Mouse (Mus musculus) gastrocnemius, adult 8-10 months (tissue): ENCODE data around the gene Ahnak. TPM values are rescaled to one million over a fixed set of nuclear protein-coding genes. Genes with fewer than 3 reads are reported as not detected.
A peak's percentile ranks its signal among the peaks of the same experiment; 100 is the strongest.
"Not testable (repeated sequence)": the region's sequence is repeated elsewhere in the genome, so short reads cannot be mapped to it uniquely, and the experiment has no call there.

Experiments
- DNase-seq, 2 experiments: peaks; one replicate each; pipeline ENCODE4 v3.0.0; 2022; ENCODE audit warnings: low spot score in 2 of 2
- total RNA-seq, 4 experiments: library from RNA; stranded (reverse); gene quantifications; 2 replicates each; pipeline ENCODE4 v1.2.4; 2022

Ahnak gene
- total RNA-seq, 4 experiments from 2014 or later = 249 to 267 (median 253) TPM

- no peak for DNase-seq
Measured at GRCm38 (mm10) chr19:9062822-9063221, 73.7 kb downstream of the Ahnak start.

DNA sequence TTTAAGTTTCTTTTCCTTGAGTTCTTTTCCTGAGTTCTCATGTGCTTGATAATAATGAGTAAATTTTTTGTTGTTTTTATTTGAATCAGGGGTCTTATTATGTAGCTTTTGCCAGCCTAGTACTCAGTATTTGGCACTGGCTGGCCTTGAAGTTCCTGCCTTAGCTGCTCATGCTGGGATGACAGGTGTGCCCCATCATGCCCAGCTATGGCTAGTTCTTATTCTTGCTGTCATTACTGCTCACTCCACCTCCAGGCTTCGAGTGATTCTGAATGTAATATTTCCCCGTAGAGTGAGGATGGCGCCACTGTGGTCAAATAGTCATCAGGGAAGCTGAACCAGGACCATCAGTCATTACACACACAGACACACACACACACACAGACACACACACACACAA, 74.7 kb downstream of the Ahnak start:
- DNase-seq = no peak

GRCm38 (mm10) chr19:9065621-9066561, 76.8 kb downstream of the Ahnak start:
- DNase-seq = no peak

DNA sequence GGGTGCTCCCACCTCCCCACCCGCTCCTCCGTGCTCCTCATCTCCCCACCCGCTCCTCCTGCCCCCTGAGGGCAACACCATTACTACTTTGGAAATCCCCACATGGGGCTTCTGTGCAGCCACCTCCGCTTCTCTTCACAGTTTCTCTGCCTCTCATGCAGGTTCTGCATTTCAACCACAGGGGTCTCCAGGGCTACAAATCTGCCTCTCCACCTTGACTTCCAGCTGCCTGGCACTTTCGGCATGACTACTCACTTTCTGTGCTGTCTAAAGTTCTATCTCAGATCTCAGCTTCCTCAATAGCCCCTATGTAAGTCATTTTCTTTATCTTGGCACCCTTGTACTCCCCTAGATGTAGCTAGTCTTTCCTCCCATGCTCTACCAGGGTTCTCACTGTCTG, 78.2 kb downstream of the Ahnak start:
- DNase-seq = no peak

DNA sequence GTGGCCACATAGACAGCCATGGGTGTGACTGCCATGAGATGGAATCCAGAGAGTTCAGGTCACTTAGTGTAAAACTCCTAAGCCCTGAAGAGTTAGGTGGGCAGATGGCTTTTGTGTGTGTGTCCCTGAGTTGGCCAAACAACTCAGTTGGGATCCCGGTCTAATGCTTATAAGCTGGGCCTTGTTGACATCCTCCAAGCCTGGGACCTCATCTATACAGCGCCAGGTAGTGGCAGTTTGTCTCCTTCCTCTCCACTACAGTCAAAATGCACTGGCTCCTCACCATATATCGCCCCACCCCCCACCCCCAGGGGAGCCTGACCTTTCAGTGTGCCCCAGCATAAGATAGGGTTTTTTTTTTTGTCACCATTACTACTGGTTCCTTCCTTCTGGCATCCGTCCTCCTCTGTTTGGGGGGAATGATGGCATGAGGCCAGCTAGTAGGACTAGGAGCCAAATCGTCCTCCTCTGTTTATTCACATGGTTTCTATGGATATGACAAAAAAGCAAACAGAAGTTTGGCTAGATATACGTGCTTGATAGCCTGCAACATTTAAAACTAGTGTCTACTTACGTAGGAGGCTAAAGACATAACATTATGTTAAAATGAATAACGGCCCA, 80.7 kb downstream of the Ahnak start:
- DNase-seq = no peak

- no peak for DNase-seq
Measured at GRCm38 (mm10) chr19:9070316-9070715, 81.2 kb downstream of the Ahnak start.

DNA sequence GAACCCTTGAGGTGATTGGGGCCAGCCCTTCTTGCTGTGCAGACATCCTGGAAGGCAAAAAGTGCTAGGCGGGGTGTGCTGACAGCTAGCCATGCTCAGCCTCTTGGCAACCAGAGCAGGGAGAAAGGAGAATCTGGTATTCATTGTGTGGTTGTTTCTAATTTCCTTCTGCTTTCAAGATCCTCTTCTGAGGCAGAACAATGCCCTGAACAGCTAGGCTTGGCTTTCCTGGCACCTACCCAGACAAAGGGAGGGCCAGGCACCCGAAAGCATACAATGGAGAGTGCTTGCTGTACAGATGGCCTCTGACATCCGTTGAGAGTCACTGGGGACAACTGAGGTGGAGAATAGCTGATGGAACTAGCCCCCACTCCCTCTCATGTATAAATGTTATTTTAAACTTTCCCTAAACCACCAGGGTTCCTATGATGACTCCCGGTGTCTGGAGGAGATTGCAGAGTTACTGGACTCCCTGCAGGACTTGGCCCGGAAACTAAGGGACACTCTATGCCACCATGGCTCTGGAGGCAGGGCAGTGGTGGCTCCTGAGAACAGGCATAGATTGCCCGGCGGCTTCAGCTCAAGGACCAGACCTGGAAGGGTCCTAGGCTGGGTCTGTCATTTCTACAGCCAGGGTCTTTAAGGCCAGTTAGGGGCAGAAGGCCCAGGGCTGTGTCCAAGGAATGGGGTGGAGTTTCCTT, 82.5 kb downstream of the Ahnak start:
- DNase-seq = peak; percentile 53 to 65

GRCm38 (mm10) chr19:9072157-9072530, 83.1 kb downstream of the Ahnak start:
- DNase-seq = no peak

GRCm38 (mm10) chr19:9073776-9074411, 84.8 kb downstream of the Ahnak start:
- DNase-seq = no peak

GRCm38 (mm10) chr19:9074424-9074823, 85.3 kb downstream of the Ahnak start:
- no peak for DNase-seq

DNA sequence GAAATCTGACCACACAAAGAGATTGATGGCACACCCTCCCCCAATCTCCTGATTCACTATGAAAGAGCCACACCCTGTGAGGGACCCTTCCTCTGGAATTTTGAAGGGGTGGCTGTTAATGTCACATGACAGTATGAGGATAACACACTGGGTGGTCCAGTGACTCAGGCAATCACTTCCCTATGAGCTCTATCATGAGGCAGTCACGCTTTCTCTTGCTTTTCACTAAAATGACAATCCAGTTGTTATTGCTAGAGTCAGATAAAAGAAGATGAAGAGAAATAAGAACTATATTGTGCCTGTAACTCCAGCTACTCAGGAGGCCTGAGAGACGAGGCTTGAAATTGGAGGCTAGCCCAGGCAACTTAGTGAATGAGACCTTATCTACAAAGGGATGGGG, 86.5 kb downstream of the Ahnak start:
- DNase-seq = no peak

DNA sequence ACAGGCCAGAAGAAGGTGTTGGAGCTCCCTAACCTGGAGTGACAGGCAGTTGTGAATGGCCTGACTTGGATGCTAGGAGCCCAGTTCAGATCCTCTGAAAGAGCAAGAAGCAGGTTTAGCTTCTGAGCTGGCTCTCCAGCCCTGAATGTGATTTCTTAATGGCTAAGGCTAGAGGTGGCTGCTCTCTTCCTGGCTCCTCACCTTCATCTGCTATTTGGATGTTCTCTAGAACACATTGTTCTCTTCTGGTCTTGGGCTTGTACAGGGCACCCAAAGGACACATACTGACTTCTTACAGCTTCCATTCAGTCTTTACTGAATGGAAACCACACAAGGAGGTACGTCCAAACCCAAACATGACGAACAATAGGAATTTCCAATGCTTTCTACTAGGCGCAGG, 87.0 kb downstream of the Ahnak start:
- DNase-seq = no peak

DNA sequence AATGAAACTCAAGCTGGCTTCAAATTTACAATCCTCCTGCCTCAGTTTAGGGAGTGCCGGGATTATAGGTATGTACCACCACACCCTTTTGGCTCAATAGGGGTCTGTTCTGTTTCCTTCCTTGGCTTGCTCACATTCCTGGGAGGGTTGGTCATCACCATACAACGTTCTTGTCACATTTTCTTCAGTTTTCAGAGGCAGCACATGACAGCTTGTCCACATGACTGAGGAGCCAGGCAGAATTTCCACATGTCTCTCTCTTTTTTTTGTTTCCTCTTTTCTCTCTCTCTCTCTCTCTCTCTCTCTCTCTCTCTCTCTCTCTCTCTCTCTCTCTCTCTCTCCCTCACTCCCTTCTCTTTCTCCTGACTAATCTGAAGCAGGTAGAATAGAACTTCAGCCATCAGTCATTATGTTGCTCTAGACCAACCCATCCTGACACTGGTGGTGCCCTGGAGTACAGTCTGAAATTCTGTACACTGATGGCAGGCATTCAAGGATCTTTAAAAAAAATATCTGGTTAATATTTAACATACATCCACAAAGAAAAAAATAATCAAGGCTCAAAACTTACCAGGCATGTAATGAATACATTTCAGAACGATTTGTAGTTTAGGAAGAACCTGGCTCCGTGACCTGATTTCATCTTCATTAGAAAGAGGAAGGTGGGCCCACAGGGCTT, 88.0 kb downstream of the Ahnak start:
- no peak for DNase-seq

DNA sequence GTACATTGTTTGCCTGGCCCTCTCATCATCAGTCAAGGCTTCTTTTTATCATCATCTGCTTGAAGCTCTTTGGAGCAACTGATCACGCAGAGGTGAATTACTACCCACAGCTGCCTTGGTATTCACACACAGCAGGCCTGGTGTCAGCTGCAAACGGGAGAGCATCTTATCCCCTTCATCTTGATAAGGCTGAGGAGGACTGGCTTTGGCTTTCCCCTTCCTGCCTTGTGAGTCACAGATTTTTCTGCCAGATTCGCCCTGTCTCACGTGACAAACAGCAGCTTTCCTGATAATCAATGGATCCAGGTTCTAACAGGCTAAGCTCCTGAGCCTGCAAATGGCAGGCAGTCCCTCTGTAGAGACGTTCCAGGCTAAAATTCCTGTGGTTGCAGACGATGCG, 90.8 kb downstream of the Ahnak start:
- DNase-seq = no peak

- no peak for DNase-seq
Measured at GRCm38 (mm10) chr19:9081311-9082190, 92.5 kb downstream of the Ahnak start.

DNA sequence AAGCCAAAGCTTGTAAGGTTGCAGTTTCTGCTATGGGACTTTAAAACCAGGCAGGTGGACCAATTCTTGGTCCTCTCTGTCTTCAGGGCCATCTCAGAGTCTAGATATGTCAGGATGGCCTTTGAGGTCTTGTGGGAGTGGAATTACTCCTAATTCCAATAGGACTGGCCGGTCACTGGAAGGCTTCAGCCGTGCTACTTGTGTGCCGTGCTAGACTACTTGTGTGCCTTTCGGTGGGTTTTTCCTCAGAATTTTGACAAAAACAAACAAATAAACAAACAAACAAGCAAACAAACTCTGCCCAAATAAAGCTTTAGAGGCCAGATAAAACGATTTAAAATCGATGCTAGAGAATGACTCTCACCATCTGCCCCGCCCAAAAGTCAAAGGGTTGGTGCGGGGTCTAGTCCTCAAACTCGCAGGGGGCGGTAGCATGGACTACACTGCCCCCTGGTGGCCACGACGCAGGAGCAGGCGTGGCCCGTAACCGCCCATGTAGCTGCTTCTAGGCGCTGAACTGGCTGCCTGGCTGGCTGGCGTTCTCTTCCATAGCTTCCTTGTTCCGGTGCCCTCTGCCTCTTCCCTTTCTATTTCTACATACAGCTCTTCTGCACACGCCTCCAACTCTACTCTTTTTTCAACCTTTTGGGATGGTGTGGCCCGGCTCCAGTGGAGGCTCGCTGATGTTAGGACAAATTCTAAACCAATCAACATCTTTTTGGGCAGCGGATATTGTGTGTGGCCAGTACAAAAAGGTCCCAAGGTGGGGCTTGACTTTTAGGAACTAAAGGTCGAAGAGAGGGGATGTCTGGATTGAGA, 93.3 kb downstream of the Ahnak start:
- DNase-seq = peak; percentile 85 to 89

DNA sequence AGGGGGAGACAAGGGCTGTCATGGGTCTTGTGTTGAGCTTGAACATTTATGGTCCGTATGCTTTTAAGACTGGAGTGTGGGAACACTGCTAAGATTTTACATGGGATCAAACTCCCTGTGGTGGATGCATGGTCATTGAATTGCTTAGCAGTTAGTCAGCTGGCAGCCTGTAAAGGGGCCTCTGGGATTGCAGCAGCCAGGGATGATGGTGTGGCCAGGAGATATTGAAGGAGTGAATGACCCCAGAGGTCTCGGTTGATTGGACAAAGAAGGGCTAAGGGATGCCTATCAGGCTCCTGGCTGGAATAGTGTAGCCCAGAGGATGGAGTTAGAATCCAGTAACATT, 93.9 kb downstream of the Ahnak start:
- DNase-seq = no peak

DNA sequence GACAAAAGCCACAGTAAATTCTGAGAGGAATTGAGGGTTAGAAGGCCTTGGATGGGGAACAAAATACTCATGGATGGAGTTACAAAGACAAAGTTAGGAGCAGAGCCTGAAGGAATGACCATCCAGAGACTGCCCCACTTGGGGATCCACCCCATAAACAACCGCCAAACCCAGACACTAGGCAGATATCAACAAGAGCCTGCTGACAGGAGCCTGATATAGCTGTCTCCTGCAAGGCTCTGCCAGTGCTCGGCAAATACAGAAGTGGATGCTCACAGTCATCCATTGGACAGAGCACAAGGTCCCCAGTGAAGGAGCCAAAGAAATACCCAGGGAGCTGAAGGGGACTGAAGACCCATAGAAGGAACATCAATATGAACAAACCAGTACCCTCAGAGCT, 94.8 kb downstream of the Ahnak start:
- not testable (repeated sequence) for DNase-seq

DNA sequence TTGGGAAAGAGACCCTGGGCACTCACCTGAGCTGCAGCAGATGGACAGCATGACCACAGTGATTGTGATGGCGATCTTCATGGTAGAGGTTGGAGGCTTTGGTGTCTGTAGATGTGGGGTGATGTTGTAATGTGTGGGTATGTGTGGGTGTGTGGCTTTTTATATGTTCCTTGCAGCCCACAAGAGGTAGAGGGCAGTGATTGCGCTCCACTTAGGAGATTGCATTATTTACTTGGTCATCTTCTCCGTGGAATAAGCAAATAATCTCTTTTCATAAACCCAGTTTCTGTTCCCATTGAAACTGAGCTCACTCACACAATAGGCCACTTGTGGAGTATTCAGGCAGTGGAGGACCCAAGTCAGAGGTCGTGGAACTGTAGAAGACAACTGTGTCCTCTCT, 98.7 kb downstream of the Ahnak start, which contains the start of gene Scgb1a1:
Gene Scgb1a1 (minus strand): TSS at position 138 of the 400 bp plus-strand sequence.
- DNase-seq = no peak
